Mouse (Mus musculus) limb, embryonic 11.5 days (tissue): Measurements from ENCODE around the gene Parn. TPM values are rescaled to one million over a fixed set of nuclear protein-coding genes. Genes with fewer than 3 reads are reported as not detected.

ENCODE experiments used
- ATAC-seq: fragments of 200-750 bp; cut with Nextera tagmentation; 2 replicates; pipeline ENCODE4 v1.8.0; 2017; ENCODE audit warnings: low read depth; ENCODE audit not compliant: insufficient number of reproducible peaks, low FRiP score, low TSS enrichment
- DNase-seq: peaks from one replicate; pipeline ENCODE4 v3.0.0-alpha.2; 2015; ENCODE audit warnings: low spot score
- H3K27ac ChIP-seq: fragments of 300-500 bp; sonication (generic); replicated peaks from 2 replicates; pipeline ENCODE4 v1.5.1; 2014; ENCODE audit warnings: low read depth, mild to moderate bottlenecking, low read length
- H3K27me3 ChIP-seq: fragments of 300-500 bp; sonication (generic); 2 replicates; pipeline ENCODE4 v1.6.1; 2014; ENCODE audit warnings: mild to moderate bottlenecking, low read length, mixed read lengths; ENCODE audit not compliant: control insufficient read depth, insufficient read depth
- H3K36me3 ChIP-seq: fragments of 300-500 bp; sonication (generic); 2 replicates; pipeline ENCODE4 v1.6.1; 2014; ENCODE audit warnings: mild to moderate bottlenecking, low read length, moderate library complexity, mixed read lengths; ENCODE audit not compliant: control insufficient read depth, insufficient read depth
- H3K4me1 ChIP-seq: fragments of 300-500 bp; sonication (generic); 2 replicates; pipeline ENCODE4 v1.6.1; 2014; ENCODE audit warnings: low read length, mixed read lengths; ENCODE audit not compliant: control insufficient read depth, insufficient read depth
- H3K4me2 ChIP-seq: fragments of 300-500 bp; sonication (generic); 2 replicates; pipeline ENCODE4 v1.6.1; 2014; ENCODE audit warnings: low read depth, mild to moderate bottlenecking, moderate library complexity; ENCODE audit not compliant: severe bottlenecking
- H3K4me3 ChIP-seq: fragments of 300-500 bp; sonication (generic); 2 replicates; pipeline ENCODE4 v1.5.1; 2014; ENCODE audit warnings: low read depth, low read length
- H3K9ac ChIP-seq: fragments of 300-500 bp; sonication (generic); 2 replicates; pipeline ENCODE4 v1.6.1; 2014; ENCODE audit warnings: mild to moderate bottlenecking, low read length
- H3K9me3 ChIP-seq: fragments of 300-500 bp; sonication (generic); 2 replicates; pipeline ENCODE4 v1.6.1; 2016; ENCODE audit warnings: low read length; ENCODE audit not compliant: control insufficient read depth
- WGBS: fragments of 180-500 bp; shearing (Covaris S2); extraction: QIAGEN DNeasy Blood & Tissue Kit; methylation state at CpG from one replicate; pipeline ENCODE4 v1.1.7; 2014; 5-methylcytosine and 5-hydroxymethylcytosine counted together
- polyA plus RNA-seq: library from polyadenylated mRNA; unstranded; fragments of >200 nt; fragmentation: Nextera tagmentation; extraction: Ambion mirVana; gene quantifications from 2 replicates; pipeline ENCODE4 v1.2.1, GENCODE M21; 2014

Parn gene
- polyA plus RNA-seq, 1 experiment from 2014 or later = 41.7 TPM

- ATAC-seq (no peak), DNase-seq (no peak)
- no peak overlapping the region for H3K4me2 ChIP-seq
- H3K9me3 ChIP-seq = no peaks in the 10 kb centered on the region
- H3K4me3 ChIP-seq = no peak overlapping the region
- H3K36me3 ChIP-seq = no peaks in the 10 kb centered on the region
- WGBS = 71% methylated on average over 3 of the region's 3 CpGs
- no peaks in the 10 kb centered on the region for H3K27me3 ChIP-seq
- H3K4me1 ChIP-seq = no peaks in the 10 kb centered on the region
- H3K27ac ChIP-seq = no peak overlapping the region
- no peak overlapping the region for H3K9ac ChIP-seq
These were observed 151.8 kb downstream of the Parn start for GRCm38 (mm10) chr16:13516214-13516613.

- Histone ChIP-seq H3K27ac (no peak overlapping the region), H3K27me3 (no peaks in the 10 kb centered on the region), H3K36me3 (no peaks in the 10 kb centered on the region), H3K4me3 (no peak overlapping the region), H3K4me2 (no peak overlapping the region), H3K9me3 (no peaks in the 10 kb centered on the region), H3K4me1 (no peaks in the 10 kb centered on the region), H3K9ac (no peak overlapping the region)
- no peak for DNase-seq
- WGBS = 88% methylated on average over 7 of the region's 7 CpGs
- ATAC-seq = no peak
These were observed 152.4 kb downstream of the Parn start for GRCm38 (mm10) chr16:13515524-13515923.

GRCm38 (mm10) chr16:13505055-13505454 lies 162.9 kb downstream of the Parn start:
- Histone ChIP-seq H3K36me3 (no peaks in the 10 kb centered on the region), H3K9ac (no peak overlapping the region), H3K27ac (no peak overlapping the region), H3K4me3 (no peak overlapping the region), H3K9me3 (no peaks in the 10 kb centered on the region), H3K4me1 (no peaks in the 10 kb centered on the region), H3K4me2 (no peak overlapping the region), H3K27me3 (no peaks in the 10 kb centered on the region)
- DNase-seq (no peak), ATAC-seq (no peak)
- 80% methylated on average over 5 of the region's 5 CpGs for WGBS

- no peaks in the 10 kb centered on the region for H3K36me3 ChIP-seq
- DNase-seq (no peak), ATAC-seq (no peak)
- H3K4me3 ChIP-seq = no peak overlapping the region
- H3K9me3 ChIP-seq = no peaks in the 10 kb centered on the region
- WGBS = 86% methylated on average over 3 of the region's 3 CpGs
- H3K27me3 ChIP-seq = no peaks in the 10 kb centered on the region
- no peak overlapping the region for H3K4me2 ChIP-seq
- no peak overlapping the region for H3K27ac ChIP-seq
- no peaks in the 10 kb centered on the region for H3K4me1 ChIP-seq
- no peak overlapping the region for H3K9ac ChIP-seq
These were observed 163.5 kb downstream of the Parn start for GRCm38 (mm10) chr16:13504476-13504875.

GRCm38 (mm10) chr16:13498923-13499322 lies 169.0 kb downstream of the Parn start:
- 86% methylated on average over 3 of the region's 3 CpGs for WGBS
- Histone ChIP-seq H3K36me3 (no peaks in the 10 kb centered on the region), H3K4me2 (no peak overlapping the region), H3K27me3 (no peaks in the 10 kb centered on the region), H3K4me1 (no peaks in the 10 kb centered on the region), H3K27ac (no peak overlapping the region), H3K9ac (no peak overlapping the region), H3K9me3 (no peaks in the 10 kb centered on the region), H3K4me3 (no peak overlapping the region)
- ATAC-seq (no peak), DNase-seq (no peak)

- Histone ChIP-seq H3K9me3 (no peaks in the 10 kb centered on the region), H3K27ac (no peak overlapping the region), H3K4me3 (no peak overlapping the region), H3K27me3 (no peaks in the 10 kb centered on the region), H3K9ac (no peak overlapping the region), H3K4me1 (no peaks in the 10 kb centered on the region), H3K4me2 (no peak overlapping the region), H3K36me3 (no peaks in the 10 kb centered on the region)
- ATAC-seq = no peak
- 86% methylated on average over 3 of the region's 3 CpGs for WGBS
- no peak for DNase-seq
These were observed 174.0 kb downstream of the Parn start for GRCm38 (mm10) chr16:13493981-13494380.

GRCm38 (mm10) chr16:13492996-13493395 lies 175.0 kb downstream of the Parn start:
- Histone ChIP-seq H3K27ac (no peak overlapping the region), H3K4me1 (no peaks in the 10 kb centered on the region), H3K36me3 (no peaks in the 10 kb centered on the region), H3K4me3 (no peak overlapping the region), H3K9me3 (no peaks in the 10 kb centered on the region), H3K4me2 (no peak overlapping the region), H3K9ac (no peak overlapping the region), H3K27me3 (no peaks in the 10 kb centered on the region)
- DNase-seq (no peak), ATAC-seq (no peak)
- WGBS = 79% methylated on average over 3 of the region's 3 CpGs

GRCm38 (mm10) chr16:13491776-13492175 lies 176.2 kb downstream of the Parn start:
- no peaks in the 10 kb centered on the region for H3K4me1 ChIP-seq
- no peaks in the 10 kb centered on the region for H3K9me3 ChIP-seq
- no peak for DNase-seq
- H3K4me3 ChIP-seq = no peak overlapping the region
- no peak overlapping the region for H3K27ac ChIP-seq
- no peaks in the 10 kb centered on the region for H3K27me3 ChIP-seq
- H3K9ac ChIP-seq = no peak overlapping the region
- no peaks in the 10 kb centered on the region for H3K36me3 ChIP-seq
- no peak overlapping the region for H3K4me2 ChIP-seq
- no peak for ATAC-seq
- 68% methylated on average over 3 of the region's 3 CpGs for WGBS
